Mouse (Mus musculus) urinary bladder, adult 18-20 months (tissue): Measurements from ENCODE around the gene Asb10.
A peak's percentile ranks its signal among the peaks of the same experiment; 100 is the strongest.

Source experiments
- DNase-seq, 2 experiments: peaks; one replicate each; pipeline ENCODE4 v3.0.0; 2022; ENCODE audit warnings: low spot score in 2 of 2, mixed read lengths in 2 of 2

Asb10 gene

GRCm38 (mm10) chr5:24535731-24536130 is 5.0 kb downstream of the Asb10 start:
- DNase-seq: no peak

GRCm38 (mm10) chr5:24534292-24534691 is 6.5 kb downstream of the Asb10 start:
- DNase-seq: no peak

DNA sequence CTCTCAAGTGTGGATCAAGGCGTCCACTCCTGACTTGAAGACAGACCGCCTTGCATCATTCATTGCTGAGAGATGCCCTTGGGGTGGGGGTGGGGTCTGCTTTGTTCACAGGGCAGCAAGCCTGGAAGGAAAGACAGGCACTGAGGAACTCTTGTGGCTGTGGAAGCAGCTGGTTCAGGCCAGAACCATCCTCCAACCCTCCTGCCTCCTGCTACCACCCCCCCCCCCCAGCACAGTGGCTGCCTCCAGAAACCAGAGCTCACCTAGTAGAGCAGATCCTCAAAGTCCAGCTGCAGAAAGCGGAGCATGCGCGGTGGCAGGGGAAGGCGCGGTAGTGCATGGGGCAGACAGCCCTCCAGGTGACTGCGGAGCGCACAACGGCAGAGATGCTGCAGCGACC is 7.4 kb downstream of the Asb10 start:
- no peak for DNase-seq

- DNase-seq: peak; percentile 86 to 91
Measured at GRCm38 (mm10) chr5:24530042-24530689, 10.6 kb downstream of the Asb10 start.

DNA sequence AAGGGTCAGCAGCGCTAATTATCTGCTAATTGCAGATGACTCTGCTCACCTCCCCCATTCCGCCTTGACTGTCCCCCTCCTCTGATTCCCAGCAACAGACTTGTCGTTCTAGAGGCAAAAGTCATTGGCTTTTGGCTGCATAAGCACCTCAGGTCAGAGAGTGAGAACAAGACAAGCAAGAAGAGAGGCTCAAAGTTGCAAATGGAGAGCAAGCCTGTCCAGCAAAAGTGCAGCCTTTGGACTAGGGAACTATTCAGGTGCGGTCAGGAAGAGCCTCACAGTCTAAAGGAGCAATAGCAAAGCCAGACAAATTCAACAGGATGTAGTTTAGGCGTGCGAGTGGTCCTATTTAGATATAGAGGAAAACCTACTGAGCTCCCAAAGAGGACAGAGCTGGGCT is 13.0 kb downstream of the Asb10 start:
- no peak for DNase-seq

DNA sequence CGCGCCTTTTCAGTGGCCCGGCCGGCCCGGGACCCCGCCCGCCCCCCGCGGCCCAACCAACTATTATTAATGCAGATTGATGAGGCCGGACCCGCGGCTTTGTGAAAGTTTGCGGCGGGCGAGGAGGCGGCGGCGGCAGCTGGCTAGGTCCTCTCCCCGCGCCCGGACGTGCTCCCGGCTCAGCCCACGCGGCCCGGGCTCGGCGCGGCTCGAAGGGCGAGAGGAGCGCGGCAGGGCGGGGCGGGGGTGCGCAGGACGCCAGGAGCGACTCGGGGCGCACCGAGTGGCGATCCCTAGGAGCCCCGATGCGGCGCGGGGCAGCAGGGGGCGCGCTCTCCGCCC is 13.9 kb downstream of the Asb10 start, which contains the start of gene Gbx1:
TSS of gene Gbx1 (minus strand) at position 314 of the 342 bp plus-strand sequence.
- no peak for DNase-seq

DNA sequence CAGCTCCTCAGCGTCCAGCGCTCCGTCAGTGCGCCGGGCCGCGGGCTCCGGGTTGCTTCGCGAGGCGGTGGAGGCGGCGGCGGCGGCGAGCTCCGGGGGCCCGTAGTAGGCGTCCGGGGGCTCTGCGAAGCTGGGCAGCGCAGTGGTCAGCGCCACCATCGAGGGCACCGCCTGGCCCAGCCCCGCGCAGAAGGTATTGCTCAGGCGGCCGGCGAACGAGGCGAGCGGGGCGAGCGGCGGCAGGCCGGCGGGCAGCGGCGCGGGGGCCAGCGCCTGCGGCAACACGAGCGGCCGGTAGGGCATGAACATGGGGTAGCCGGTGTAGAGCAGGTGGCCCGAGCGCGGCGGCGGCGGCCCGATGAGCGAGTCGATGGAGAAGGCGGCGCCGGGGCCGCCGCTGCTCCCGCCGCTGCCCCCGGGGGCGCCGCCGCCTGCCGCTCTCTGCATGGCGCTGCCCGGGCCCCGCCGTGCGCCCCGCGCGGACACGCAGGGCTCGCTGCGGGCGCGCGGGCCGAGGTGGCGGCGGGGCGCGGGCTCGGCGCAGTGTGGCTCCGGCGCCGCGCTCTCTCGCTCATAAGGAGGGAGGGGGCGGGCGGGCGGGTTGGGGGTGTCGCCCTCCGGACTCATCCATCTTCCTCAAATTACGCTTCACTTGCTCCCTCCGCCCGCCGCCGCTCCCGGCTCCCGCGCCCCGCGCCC is 14.4 kb downstream of the Asb10 start:
- DNase-seq: no peak

DNA sequence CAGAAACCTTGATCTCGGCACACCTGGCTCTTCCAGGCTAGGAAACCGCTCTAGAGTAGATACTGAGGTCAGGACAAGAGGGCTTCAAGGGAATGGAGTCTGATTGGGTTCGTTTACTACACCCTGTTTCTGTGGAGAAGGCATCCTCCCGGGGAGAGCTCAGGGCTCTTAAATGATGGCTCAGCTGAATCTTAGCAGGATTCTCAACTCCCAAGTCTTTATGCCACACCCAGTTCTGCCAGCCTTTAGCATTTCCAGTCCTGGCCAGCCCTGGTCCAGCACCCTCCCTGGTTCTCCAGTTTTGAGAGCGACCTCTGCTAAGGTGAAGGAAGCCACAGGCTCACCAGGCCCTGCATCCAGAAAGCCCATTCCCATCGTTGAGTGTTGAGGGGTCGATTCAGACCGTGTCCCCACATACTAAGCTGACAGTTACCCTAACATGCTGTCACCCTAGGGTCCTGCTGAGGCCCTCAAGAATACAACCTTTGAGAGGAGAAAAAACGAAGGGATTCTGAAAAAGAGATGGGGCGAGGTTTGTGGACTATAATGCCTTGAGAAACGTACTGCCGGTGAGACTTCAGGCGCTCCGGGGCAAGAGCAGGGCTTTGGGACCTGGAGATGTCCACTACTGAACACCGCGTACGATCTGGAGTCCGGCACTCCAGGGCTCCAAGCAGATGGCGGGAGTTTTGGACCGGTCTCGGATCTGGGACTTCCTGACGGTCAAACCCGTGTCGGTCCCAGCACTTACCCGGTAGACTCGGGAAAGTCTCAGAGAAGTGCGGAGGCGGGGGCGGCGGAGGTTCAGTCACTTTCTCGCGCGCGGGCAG is 15.2 kb downstream of the Asb10 start:
- no peak for DNase-seq

GRCm38 (mm10) chr5:24524522-24524921 is 16.3 kb downstream of the Asb10 start:
- DNase-seq: no peak

- no peak for DNase-seq
Measured at GRCm38 (mm10) chr5:24523806-24524205, 17.0 kb downstream of the Asb10 start.

GRCm38 (mm10) chr5:24521366-24521765 is 19.4 kb downstream of the Asb10 start:
- no peak for DNase-seq

DNA sequence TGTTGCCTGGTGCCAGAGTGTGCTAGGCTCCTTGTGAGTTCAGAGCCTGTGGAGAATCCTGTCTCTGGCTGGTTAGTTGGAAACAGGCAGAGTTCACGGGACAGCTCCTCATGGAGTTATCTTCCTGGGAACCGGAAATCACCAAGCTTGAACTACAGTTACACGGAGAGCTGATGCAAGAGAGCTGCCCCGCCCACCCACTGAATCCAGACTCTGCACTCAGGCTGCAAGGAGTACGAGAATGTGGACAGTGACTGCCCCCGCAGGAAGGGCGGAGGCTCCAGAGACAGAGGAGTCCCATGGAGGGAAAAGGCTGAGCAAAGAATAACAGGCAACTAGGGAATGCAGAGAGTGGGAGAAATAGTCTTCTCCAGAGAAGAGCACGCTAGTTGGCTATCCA is 28.5 kb downstream of the Asb10 start:
- DNase-seq: peak in 1 of 2 experiments; percentile 45

DNA sequence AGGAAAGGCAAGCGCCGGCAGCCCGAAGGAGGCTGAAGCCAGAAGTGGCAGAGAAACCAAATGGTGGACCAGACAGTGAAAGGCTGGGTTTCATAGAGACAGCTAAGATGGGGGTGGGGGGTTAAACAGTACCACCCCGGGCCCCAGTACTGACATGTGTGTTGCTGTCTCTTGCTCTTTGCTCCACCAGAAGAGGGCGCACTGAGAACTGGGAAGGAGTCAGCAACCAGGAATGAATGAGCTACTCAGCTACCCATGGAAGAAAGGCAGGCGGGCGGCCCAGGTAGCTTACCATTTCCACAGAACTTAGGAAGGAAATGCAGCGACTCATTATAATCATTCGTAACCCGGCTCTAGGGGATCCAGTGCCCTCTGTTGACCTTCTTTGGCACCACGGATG is 30.1 kb downstream of the Asb10 start:
- DNase-seq: peak in 1 of 2 experiments; percentile 41

DNA sequence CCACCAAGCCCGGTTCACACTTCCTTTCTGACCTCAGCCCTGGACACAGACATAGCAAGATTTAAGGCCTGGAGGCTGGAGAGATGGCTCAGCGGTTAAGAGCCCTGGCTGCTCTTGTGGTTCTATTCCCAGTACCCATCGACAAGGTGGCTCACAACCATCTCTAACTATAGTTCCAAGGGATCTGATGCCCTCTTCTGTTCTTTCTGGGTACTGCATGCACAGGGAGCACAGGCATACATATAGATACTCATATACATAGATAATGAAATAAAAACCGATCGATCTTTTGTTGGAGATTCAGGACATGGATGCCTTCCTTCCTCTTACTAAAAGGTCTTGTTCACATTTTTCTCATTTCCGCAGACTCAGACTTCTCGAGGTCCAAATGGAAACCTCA is 32.4 kb downstream of the Asb10 start:
- DNase-seq: no peak

DNA sequence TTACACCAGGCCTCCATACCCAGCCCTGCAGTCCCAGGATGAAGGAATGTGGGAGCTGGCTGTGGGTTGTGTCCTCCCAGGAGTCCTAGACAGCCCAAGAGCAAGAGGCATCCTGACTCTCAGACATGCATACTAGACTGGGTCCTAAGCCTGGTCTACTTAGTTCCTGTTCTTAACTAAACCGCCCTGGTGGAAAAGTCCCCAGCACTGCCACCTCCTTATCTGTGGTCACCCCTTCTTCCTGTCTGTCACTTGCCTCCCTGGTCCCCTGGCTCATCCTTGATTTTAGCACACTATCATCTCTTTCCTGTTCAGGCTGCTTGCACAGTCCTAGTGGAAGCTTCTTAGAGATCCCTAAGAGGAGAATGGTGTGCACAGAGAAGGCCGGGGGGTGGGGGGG is 35.3 kb downstream of the Asb10 start:
- no peak for DNase-seq

- no peak for DNase-seq
Measured at GRCm38 (mm10) chr5:24502786-24503185, 38.0 kb downstream of the Asb10 start.

GRCm38 (mm10) chr5:24500851-24501250 is 39.9 kb downstream of the Asb10 start:
- no peak for DNase-seq

GRCm38 (mm10) chr5:24499113-24499512 is 41.7 kb downstream of the Asb10 start:
- DNase-seq: no peak

DNA sequence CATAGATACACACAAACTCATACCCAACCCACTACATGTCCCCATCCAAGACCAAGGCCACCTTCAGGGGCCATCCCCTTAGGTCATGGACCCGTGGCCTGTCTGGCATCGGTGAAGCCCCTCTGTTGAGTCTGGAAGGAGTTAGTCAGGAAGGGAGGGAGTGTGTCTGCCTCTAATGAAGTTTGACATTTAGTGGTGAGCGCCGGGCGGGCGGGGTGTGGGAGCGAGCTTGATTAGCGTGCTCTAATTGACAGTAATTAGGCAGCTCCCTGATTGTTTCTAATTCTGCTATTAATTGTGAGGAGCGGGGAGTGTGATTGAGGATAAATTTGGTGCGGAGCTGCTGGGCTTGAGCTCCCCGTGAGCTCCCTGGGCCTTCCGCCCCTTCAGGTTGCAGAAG is 43.3 kb downstream of the Asb10 start:
- DNase-seq: no peak

DNA sequence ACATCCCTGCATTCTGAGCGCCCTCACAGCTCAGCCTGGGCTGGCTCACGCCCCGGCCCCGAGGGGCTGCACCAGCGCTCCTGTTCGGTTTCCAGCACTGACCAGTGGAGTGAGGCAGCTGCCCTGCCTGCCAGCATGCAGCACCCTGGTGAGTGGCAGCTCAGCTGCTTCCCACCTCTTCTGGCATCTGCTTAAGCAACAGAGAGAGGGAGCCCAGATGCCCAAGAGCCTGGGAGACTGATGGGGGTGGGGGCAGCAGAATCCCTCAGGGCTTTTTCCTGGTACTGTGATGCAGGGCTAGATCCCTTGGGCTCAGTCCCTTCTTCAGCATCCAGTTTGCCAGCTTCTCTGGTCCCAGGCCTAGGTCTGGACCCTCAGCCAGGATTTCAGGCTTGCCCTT is 44.0 kb downstream of the Asb10 start:
- DNase-seq: no peak

DNA sequence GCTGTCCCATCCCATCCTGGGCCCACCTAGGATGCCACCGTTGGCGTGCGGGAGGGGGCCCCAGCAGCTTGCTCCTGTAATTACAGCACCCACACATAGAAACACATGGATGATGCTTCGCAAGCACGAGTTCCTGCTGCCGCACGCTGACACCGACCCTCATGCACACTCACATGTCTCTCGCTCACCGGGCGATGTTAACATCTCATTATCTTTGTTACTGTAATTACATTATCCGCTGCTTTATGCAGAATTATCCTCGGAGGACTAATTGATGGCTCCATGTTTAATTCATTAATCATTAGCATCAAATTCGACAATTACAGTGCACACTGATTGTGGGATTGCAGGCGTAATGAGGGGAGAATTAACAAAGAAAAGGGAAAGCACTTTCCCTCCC is 45.8 kb downstream of the Asb10 start:
- no peak for DNase-seq

DNA sequence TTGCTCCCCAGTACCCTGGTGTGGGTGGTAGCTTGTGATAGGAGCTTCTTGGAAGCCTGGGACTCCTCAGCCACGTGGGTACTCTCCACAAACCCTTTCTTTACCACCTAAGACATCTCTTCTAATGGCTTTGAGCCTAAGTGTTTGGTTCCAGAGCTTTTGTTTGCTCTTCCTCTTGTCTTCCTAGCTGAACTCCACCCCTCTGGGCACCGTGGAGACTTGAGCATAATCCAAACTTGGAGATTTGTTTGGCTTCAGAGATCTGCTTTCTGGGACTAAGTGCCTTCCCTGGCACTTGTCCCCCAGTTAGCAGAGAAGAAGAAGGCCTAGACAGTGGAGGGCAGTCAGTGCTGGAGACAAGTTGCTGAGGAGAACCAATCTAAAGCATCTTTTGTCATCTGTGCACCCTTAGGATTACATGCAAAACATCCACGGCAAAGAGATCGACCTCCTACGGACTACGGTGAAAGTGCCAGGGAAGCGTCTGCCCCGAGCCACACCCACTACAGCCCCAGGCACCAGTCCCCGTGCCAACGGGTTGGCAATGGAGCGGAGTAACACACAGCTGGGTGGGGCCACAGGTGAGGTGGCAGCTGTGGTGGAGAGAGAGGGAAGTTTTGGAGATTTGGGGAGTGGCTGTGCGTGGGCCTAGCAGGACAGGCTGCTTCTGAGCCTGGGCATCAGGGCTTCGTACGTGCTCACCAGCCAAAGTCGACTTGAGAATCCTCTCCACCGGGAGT is 48.1 kb downstream of the Asb10 start:
- no peak for DNase-seq
